Mouse (Mus musculus) C2C12 (cell line): ENCODE measurements around the gene Hsd11b2. TPM values are rescaled to one million over a fixed set of nuclear protein-coding genes. Genes with fewer than 3 reads are reported as not detected.

Source experiments
- H3K27me3 ChIP-seq: one replicate; pipeline ENCODE4 v1.6.1; 2011; ENCODE audit not compliant: control insufficient read depth, insufficient read depth, insufficient read length
- H3K36me3 ChIP-seq: one replicate; pipeline ENCODE4 v1.6.1; 2011; ENCODE audit not compliant: control insufficient read depth, insufficient read depth
- H3K4me3 ChIP-seq: one replicate; pipeline ENCODE4 v1.5.1; 2011; ENCODE audit warnings: mild to moderate bottlenecking, control low read depth; ENCODE audit not compliant: poor library complexity, insufficient read depth, severe bottlenecking
- H3K79me2 ChIP-seq: one replicate; pipeline ENCODE4 v1.6.1; 2011; ENCODE audit not compliant: control insufficient read depth, insufficient read depth
- H3K79me3 ChIP-seq: one replicate; pipeline ENCODE4 v1.6.1; 2011; ENCODE audit warnings: low read depth, control low read depth
- H3ac ChIP-seq: one replicate; pipeline ENCODE3; 2011; ENCODE audit warnings: low read depth; ENCODE audit not compliant: control insufficient read depth, insufficient read length
- CEBPB ChIP-seq: IDR thresholded peaks from one replicate; pipeline ENCODE4 v1.6.1; 2011; ENCODE audit warnings: low read depth, mild to moderate bottlenecking, control low read depth, moderate library complexity
- CTCF ChIP-seq: IDR thresholded peaks from one replicate; pipeline ENCODE4 v1.5.1; 2011; ENCODE audit not compliant: control insufficient read depth, insufficient read depth, insufficient read length
- FOSL1 ChIP-seq: IDR thresholded peaks from one replicate; pipeline ENCODE4 v1.8.0; 2011; ENCODE audit warnings: mild to moderate bottlenecking, low read length; ENCODE audit not compliant: poor library complexity, insufficient read depth, severe bottlenecking
- MAX ChIP-seq: IDR thresholded peaks from one replicate; pipeline ENCODE4 v1.6.1; 2011; ENCODE audit warnings: mild to moderate bottlenecking, control low read depth
- MYOD1 ChIP-seq: IDR thresholded peaks from one replicate; pipeline ENCODE4 v1.6.1; 2011; ENCODE audit warnings: low read depth; ENCODE audit not compliant: control insufficient read depth, insufficient read length
- MYOG ChIP-seq: IDR thresholded peaks from one replicate; pipeline ENCODE4 v1.6.1; 2011; ENCODE audit not compliant: control insufficient read depth, insufficient read length; ENCODE audit errors: extremely low read depth
- USF1 ChIP-seq: IDR thresholded peaks from one replicate; pipeline ENCODE4 v1.6.1; 2011; ENCODE audit warnings: low read depth, mild to moderate bottlenecking, control low read depth, moderate library complexity
- polyA plus RNA-seq: library from polyadenylated mRNA; unstranded; fragments of >200 nt; fragmentation: generic; extraction: Trizol; gene quantifications from one replicate; pipeline ENCODE4 v1.2.1, GENCODE M21; 2012; ENCODE audit warnings: missing spikeins

The Hsd11b2 gene
- polyA plus RNA-seq, 1 experiment, result 0.11 TPM

GRCm38 (mm10) chr8:105565401-105565881, 46.9 kb downstream of the Hsd11b2 start:
- Histone ChIP-seq H3K4me3 (peak overlapping the region; percentile 84), H3K36me3 (no peaks in the 10 kb centered on the region), H3K79me3 (peaks cover 4% of the 10 kb centered on the region), H3K79me2 (peaks cover 15% of the 10 kb centered on the region), H3K27me3 (no peaks in the 10 kb centered on the region), H3ac (peak overlapping the region; percentile 81)
- TF ChIP-seq MAX (no peak), FOSL1 (no peak), MYOG (no peak), MYOD1 (no peak), CEBPB (no peak), USF1 (no peak), CTCF (no peak)

DNA sequence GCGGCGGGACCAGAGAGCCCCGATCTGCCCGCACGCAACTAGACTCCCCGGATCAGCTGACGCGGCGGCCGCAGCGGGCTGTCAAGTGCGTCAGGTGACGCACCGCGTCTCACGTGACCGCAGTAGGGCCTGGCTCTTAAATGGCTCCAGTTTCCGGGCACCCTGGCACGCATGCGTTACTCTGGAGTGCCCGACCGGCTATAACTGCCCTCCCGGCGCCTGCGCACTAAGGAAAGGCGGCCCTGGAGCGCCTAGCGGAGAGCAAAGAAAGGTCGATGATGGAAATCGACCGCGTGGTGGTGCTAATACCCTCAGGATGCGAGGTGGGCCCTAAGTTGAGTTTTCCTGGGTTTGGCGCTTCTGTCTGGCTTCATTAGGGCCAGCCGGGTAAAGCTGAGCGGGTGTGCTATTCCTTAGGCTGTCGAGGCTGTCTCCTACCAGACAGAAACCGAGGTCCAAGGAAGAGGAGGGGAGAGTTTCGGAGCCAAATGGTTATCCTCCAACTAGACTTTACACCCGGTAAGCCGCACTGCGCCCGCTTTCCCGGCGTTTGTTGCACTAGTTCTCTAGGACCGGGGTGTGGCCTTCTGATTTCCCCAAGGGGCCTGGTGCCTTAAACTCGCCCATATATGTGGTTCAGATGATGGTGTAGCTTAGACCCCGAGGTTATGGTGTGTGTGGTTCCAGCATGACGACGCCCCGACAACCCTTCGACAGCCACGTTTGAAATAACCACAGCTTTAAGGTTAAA, 47.6 kb downstream of the Hsd11b2 start, which contains the start of gene Atp6v0d1:
TSS of gene Atp6v0d1 (minus strand) at position 96 of the 751 bp plus-strand sequence.
- H3K27me3 ChIP-seq, result no peaks in the 10 kb centered on the region
- peaks cover 4% of the 10 kb centered on the region for H3K79me3 ChIP-seq
- TF ChIP-seq MYOG (no peak), MAX (peak; percentile 71), FOSL1 (no peak), CEBPB (no peak), MYOD1 (no peak), USF1 (peak; percentile 95), CTCF (peak; percentile 87)
- H3K4me3 ChIP-seq, result peak within 1 kb of the TSS; percentile 84
- peak within 1 kb of the TSS; percentile 81 for H3ac ChIP-seq
- H3K36me3 ChIP-seq, result no peaks in the 10 kb centered on the region
- H3K79me2 ChIP-seq, result peaks cover 15% of the 10 kb centered on the region

- TF ChIP-seq MYOD1 (no peak), MYOG (no peak), USF1 (no peak), CEBPB (no peak), CTCF (no peak), MAX (no peak), FOSL1 (no peak)
- H3K79me2 ChIP-seq, result peaks cover 15% of the 10 kb centered on the region
Measured at GRCm38 (mm10) chr8:105566703-105567595, 48.4 kb downstream of the Hsd11b2 start.

GRCm38 (mm10) chr8:105571810-105572209, 53.3 kb downstream of the Hsd11b2 start:
- H3K79me2 ChIP-seq, result no peaks in the 10 kb centered on the region
- H3K27me3 ChIP-seq, result no peaks in the 10 kb centered on the region
- H3K4me3 ChIP-seq, result no peak overlapping the region
- no peaks in the 10 kb centered on the region for H3K36me3 ChIP-seq
- no peaks in the 10 kb centered on the region for H3K79me3 ChIP-seq
- TF ChIP-seq MYOD1, result no peak
- TF ChIP-seq MYOG, result no peak
- no peak for TF ChIP-seq FOSL1
- no peak for TF ChIP-seq USF1
- no peak for TF ChIP-seq MAX
- no peak for TF ChIP-seq CEBPB
- TF ChIP-seq CTCF, result no peak
- no peak overlapping the region for H3ac ChIP-seq

More at GRCm38 (mm10) chr8:105566703-105567595, 48.4 kb downstream of the Hsd11b2 start:
- Histone ChIP-seq H3K4me3 (peak overlapping the region; percentile 84), H3K79me3 (peaks cover 4% of the 10 kb centered on the region), H3K27me3 (no peaks in the 10 kb centered on the region), H3ac (peak overlapping the region; percentile 63), H3K36me3 (no peaks in the 10 kb centered on the region)

DNA sequence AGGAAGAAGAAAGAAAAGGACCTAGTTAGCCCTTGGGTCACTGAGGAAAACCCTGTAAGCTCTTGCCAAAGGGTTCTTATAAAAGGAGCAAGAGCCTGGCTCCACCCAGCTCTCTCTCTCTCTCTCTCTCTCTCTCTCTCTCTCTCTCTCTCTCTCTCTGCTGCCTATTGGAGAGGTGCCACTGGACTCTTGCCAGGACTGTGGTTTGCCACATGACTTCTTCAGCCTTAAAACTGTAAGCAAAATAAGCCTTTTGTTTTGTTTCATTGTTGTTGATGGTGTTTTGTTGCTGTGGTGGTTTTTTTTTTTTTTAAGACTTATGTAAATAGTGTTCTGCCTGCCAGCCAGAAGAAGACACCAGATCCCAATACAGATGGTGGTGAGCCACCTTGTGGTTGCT, 54.9 kb downstream of the Hsd11b2 start:
- no peak overlapping the region for H3ac ChIP-seq
- H3K36me3 ChIP-seq, result no peaks in the 10 kb centered on the region
- no peaks in the 10 kb centered on the region for H3K79me2 ChIP-seq
- H3K79me3 ChIP-seq, result no peaks in the 10 kb centered on the region
- H3K4me3 ChIP-seq, result no peak overlapping the region
- H3K27me3 ChIP-seq, result no peaks in the 10 kb centered on the region
- TF ChIP-seq USF1, result no peak
- TF ChIP-seq CEBPB, result no peak
- TF ChIP-seq FOSL1, result no peak

Other genes starting within 250 kb of the Hsd11b2 start
- gene Hsf4, start 249.0 kb upstream of the Hsd11b2 start, polyA plus RNA-seq, result 3.4 TPM
- 9.8 TPM for gene Nol3, start 242.6 kb upstream of the Hsd11b2 start, polyA plus RNA-seq
- 6.0 TPM for gene 4931428F04Rik, start 228.9 kb upstream of the Hsd11b2 start, polyA plus RNA-seq
- 0.97 TPM for gene Exoc3l, start 222.7 kb upstream of the Hsd11b2 start, polyA plus RNA-seq
- 59.5 TPM for gene E2f4, start 221.1 kb upstream of the Hsd11b2 start, polyA plus RNA-seq
- gene Elmo3, start 213.2 kb upstream of the Hsd11b2 start, polyA plus RNA-seq, result 0.50 TPM
- gene Lrrc29, start 192.5 kb upstream of the Hsd11b2 start, polyA plus RNA-seq, result 0.69 TPM
- gene Tmem208, start 192.4 kb upstream of the Hsd11b2 start, polyA plus RNA-seq, result 122 TPM
- 30.7 TPM for gene Fhod1, start 170.8 kb upstream of the Hsd11b2 start, polyA plus RNA-seq
- 6.6 TPM for gene Slc9a5, start 169.9 kb upstream of the Hsd11b2 start, polyA plus RNA-seq
- 2.0 TPM for gene Plekhg4, start 145.5 kb upstream of the Hsd11b2 start, polyA plus RNA-seq
- gene Kctd19, start 105.3 kb upstream of the Hsd11b2 start, polyA plus RNA-seq, result 0.01 TPM
- gene Lrrc36, start 105.2 kb upstream of the Hsd11b2 start, polyA plus RNA-seq, result not detected
- 219 TPM for gene Tppp3, start 47.2 kb upstream of the Hsd11b2 start, polyA plus RNA-seq
- 8.8 TPM for gene Zdhhc1, start 21.9 kb upstream of the Hsd11b2 start, polyA plus RNA-seq
- gene Atp6v0d1, start 47.3 kb downstream of the Hsd11b2 start, polyA plus RNA-seq, result 95.1 TPM
- gene Ripor1, start 86.5 kb downstream of the Hsd11b2 start, polyA plus RNA-seq, result 28.7 TPM
- 30.2 TPM for gene Ctcf, start 117.8 kb downstream of the Hsd11b2 start, polyA plus RNA-seq
- 0.18 TPM for gene Agrp, start 118.6 kb downstream of the Hsd11b2 start, polyA plus RNA-seq
- 0.49 TPM for gene Carmil2, start 167.5 kb downstream of the Hsd11b2 start, polyA plus RNA-seq
- gene Acd, start 182.3 kb downstream of the Hsd11b2 start, polyA plus RNA-seq, result 30.4 TPM
- 16.4 TPM for gene Pard6a, start 182.4 kb downstream of the Hsd11b2 start, polyA plus RNA-seq
- 0.09 TPM for gene 4933405L10Rik, start 188.9 kb downstream of the Hsd11b2 start, polyA plus RNA-seq
- 24.8 TPM for gene Enkd1, start 189.5 kb downstream of the Hsd11b2 start, polyA plus RNA-seq
- gene Gfod2, start 239.9 kb downstream of the Hsd11b2 start, polyA plus RNA-seq, result 8.2 TPM